Mouse (Mus musculus): ENCODE data around the gene Rimkla.

- TF ChIP-seq NRF1 (IDR thresholded peaks at IDR 0.05; ENCODE audit: insufficient read depth, low read depth, low read length, poor library complexity, severe bottlenecking) (no peak), TAL1 (IDR thresholded peaks at IDR 0.05; ENCODE audit: low read length) (no peak), CHD1 (IDR thresholded peaks at IDR 0.05; ENCODE audit: low read depth, low read length) (no peak), GATA1 (IDR thresholded peaks at IDR 0.05; ENCODE audit: low read depth, low read length) (no peak)
These were observed 47.6 kb upstream of the Rimkla start for GRCm38 (mm10) chr4:119539836-119540532.

All from MEL (cell line).